Mouse (Mus musculus) cerebellum, postnatal 36 days (tissue): ENCODE measurements around the gene Lmod3.

Experiments
- DNase-seq, 2 experiments: peaks; one replicate each; pipeline ENCODE4 v3.0.0; 2021 to 2022; ENCODE audit warnings: mixed read lengths in 2 of 2

Gene Lmod3

GRCm38 (mm10) chr6:97223566-97223965, 29.0 kb downstream of the Lmod3 start:
- DNase-seq = no peak

DNA sequence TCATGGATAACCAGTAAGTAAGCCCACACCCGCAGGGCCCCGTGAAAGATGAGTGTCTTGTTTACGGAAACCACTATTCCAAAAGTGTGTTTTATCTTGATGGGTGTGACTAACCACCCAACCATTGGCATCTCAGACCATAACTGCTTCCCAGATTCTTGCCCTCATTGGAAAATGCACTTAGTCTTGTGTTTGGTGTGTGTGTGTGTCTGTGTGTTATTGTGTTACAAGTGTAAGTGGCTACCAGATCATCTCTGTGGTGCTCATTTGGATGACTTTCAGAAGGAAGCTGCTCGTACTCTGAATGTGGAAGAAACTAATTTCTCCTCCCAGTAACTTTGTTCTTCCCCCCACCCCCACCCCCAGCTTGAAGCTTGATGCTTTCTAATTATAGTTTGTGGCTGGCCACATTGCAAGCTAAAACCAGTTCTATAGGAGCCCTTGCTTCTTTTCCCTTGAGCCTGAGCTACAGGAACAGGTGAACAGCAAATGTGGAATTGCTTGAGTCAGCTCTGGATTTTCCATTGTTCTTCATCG, 29.6 kb downstream of the Lmod3 start:
- no peak for DNase-seq

DNA sequence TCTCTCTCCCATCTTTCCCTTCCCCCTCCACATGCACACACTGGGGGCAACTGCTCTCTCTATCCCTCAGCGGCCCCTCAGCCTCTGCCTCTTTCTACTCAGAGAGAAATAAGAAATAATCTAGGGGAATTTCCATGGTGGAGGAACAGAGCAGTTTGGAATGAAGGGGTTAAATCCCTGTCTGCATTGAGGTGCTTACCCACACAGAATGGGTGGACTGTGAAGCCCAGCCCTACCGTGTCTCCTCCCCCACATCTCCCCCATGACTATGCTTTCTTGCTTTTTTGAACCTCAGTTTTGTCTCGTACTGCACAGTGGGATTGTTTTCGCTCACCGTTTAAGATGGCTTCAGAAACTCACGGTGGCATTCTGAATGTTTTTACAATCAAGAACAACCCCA, 30.2 kb downstream of the Lmod3 start:
- DNase-seq = no peak

DNA sequence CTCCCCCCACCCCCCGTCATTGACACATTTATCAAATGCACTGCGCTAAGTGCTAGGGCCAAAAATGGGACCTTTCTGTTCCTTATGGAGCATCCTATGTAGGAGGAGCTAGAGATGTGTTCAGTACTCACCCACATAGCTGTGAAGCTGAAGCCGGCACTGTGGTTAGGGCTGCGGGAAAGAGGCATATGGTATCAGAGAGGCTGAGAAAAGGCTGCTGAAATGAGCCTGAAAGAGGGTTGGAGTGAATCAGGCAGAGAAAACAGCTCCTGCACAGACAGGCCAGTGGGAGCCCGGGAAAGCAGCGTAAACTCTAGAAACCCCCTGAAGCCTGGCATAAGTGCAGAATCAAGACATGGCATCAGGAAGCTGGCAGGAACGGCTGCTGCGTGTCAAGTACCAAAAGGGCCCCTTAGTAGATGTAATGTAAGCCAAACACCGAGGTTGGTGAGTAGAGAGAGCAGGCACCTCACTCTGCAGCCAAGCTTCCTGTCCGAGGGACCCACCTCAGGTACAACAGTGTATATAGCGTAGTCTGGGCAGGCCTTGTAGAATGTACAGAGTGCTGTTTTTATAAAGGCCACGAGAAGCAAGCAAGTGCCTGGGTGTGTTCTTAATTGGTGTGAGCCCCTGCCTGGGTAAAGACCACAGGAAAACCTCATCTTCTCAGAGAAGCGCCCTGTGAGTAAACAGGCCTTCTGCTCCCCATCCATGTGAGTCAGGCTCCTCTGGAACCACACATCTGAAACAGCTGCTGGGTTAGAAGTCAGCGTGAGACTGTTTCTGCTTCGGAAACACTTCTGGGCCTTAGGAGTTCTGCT, 31.1 kb downstream of the Lmod3 start:
- DNase-seq = no peak

DNA sequence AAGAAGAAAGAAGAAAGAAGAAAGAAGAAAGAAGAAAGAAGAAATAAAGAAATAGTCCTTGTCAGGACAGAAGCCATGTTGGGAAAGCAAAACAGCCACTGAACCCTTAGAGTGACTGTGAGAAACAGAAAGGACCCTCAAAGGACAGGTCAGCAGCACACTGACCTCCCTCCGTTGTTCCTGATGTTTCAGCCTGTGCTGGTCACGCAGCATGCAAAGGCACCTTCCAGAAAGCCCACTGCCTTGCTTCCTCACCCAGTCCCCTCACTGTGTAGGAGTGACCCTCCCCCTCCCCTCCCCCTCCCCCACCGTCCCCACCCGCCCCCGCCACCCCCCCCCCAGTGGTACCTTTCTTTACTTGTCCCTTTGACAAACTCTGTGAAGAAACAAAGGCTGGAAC, 31.9 kb downstream of the Lmod3 start:
- no peak for DNase-seq

- DNase-seq = no peak
These were observed 36.3 kb downstream of the Lmod3 start for GRCm38 (mm10) chr6:97216154-97216821.

GRCm38 (mm10) chr6:97211981-97212380, 40.6 kb downstream of the Lmod3 start:
- peak; percentile 71 to 81 for DNase-seq

- DNase-seq = peak in 1 of 2 experiments; percentile 24
These were observed 41.5 kb downstream of the Lmod3 start for GRCm38 (mm10) chr6:97210962-97211601.

DNA sequence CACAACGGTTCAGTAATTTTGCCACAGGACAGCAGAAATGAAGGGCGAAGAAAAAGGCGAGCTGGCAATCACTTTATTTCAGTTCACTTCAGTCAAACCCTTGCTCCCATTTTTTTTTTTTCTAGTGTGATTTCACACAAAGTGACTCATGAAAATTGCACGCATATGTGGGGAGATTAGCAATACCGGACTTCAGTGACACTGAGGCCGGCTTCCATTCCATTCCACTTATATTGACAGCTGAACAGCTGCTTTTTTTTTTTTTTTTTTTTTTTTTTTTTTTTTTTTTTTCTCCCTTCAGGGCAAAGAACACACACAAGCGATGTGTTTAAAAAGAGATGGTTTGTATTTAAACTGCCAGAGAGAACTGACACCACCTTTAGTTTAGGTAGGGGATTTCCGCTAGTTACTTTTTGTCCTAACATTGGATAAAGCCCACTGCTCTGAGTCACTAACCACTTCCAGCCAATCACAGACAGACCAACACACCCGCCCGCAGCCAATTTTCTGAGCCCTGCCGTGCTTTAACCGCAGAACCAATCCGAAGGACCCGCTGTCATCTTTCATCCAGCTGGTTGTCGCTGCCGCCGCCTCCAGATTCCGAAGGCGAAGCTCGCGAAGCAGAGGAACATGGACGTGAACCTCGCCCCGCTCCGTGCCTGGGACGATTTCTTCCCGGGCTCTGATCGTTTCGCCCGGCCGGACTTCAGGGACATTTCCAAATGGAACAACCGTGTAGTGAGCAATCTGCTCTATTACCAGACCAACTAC, 42.2 kb downstream of the Lmod3 start, which contains the start of gene Arl6ip5:
Gene Arl6ip5, plus strand, starts transcription at position 499 of the 771 bp plus-strand sequence.
- DNase-seq = peak; percentile 89 to 90

- no peak for DNase-seq
These were observed 42.8 kb downstream of the Lmod3 start for GRCm38 (mm10) chr6:97209751-97210150.

GRCm38 (mm10) chr6:97209201-97209600, 43.4 kb downstream of the Lmod3 start:
- DNase-seq = no peak

DNA sequence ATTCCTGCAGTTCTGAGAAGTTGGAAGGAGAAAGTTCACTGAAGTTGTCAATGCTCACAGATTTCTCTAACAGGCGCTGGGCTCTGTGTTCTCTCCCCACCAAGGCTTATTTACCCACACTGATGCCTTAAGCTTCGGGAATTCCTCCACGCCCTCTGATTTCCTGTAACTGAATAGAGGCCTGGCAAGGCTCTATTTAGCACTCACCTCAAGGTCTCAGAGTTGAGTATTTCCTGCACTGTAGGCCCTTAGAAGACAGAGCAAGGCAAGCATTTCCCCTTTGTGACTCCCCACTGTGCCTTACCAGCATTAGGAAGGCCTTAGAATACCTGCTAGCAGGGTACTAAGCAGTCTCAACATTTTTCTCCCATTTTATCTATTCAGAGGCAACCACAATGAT, 44.2 kb downstream of the Lmod3 start:
- no peak for DNase-seq

DNA sequence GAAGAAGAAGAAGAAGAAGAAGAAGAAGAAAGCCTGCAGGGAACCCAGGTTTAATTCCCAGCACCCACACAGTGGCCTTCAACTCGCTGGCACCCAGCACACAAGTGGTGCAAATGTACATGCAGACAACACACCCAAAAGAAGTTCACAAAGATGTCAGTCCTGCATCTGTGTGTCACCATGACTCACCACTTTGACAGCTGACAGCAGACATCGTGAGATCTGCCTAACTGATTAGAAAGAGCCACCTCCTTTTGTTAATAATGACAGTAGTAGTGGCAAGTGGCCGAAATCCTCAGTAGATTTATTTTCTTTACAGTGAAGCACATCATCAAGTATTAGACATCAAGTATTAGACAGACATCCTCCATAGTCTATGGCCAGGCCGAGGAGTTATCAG, 45.5 kb downstream of the Lmod3 start:
- DNase-seq = no peak

GRCm38 (mm10) chr6:97205439-97205885, 47.1 kb downstream of the Lmod3 start, which contains the start of gene Uba3:
TSS of gene Uba3 (minus strand) at chr6:97205647.
- DNase-seq = peak; percentile 99 to 100

- DNase-seq = peak in 1 of 2 experiments; percentile 41
These were observed 47.6 kb downstream of the Lmod3 start for GRCm38 (mm10) chr6:97204952-97205351.

GRCm38 (mm10) chr6:97204252-97204869, 48.2 kb downstream of the Lmod3 start:
- DNase-seq = no peak

DNA sequence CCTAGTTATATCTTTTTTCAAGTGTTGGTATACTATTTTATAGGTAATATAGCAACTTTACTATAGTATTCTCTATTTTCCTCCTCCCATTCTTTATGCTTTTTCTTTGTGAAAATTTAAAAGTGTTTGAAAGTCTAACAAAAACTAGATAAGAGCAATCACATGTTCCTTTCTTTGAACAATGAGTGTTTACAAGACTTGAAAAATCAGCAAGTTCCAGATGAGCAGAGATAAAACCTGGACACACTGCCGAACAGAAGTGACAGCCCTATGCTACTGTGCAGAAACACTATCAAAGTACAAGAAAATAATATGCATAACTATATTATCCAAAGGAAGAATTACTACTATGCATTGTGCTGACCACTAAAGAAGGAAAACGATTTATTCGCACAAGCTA, 50.1 kb downstream of the Lmod3 start:
- no peak for DNase-seq

GRCm38 (mm10) chr6:97200437-97200836, 52.1 kb downstream of the Lmod3 start:
- no peak for DNase-seq
